Mouse (Mus musculus): ENCODE results near the gene 1700019N19Rik. TPM values are rescaled to one million over a fixed set of nuclear protein-coding genes. Genes with fewer than 3 reads are reported as not detected.

Gene 1700019N19Rik
- polyA plus RNA-seq, 1 experiment from 2014 or later: not detected

DNA sequence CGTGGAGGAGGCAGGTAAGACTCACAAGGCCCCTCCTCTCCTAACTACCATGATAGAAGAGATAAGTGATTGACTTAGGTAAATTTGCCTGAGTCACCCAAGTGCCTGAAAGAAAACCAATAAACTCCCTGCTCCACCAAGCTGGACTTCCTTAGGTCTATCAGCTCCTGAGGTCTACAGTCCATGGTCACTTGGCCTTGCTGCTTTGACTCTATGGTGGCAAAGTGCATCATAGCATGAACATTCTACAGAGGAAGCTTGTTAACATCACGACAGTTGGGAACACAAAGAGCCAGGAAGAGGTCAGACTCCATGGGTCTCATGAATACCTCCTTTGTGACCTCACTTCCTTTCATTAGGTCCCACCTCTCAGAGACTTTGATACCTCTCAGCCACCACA lies 42.8 kb downstream of the 1700019N19Rik start:
- Histone ChIP-seq H3K27ac (ENCODE audit: low read depth, low read length) (no peak overlapping the region), H3K4me1 (ENCODE audit: control insufficient read depth, insufficient read depth, low read length) (no peaks in the 10 kb centered on the region), H3K9me3 (replicated peaks; ENCODE audit: control insufficient read depth, low read length) (no peaks in the 10 kb centered on the region), H3K36me3 (ENCODE audit: control insufficient read depth, insufficient read depth, low read length) (no peaks in the 10 kb centered on the region), H3K27me3 (ENCODE audit: control insufficient read depth, insufficient read depth, low read length) (no peaks in the 10 kb centered on the region), H3K9ac (ENCODE audit: low read depth, low read length) (no peak overlapping the region), H3K4me2 (no peak overlapping the region), H3K4me3 (ENCODE audit: low read depth, low read length) (no peak overlapping the region)
- ATAC-seq (replicated peaks; ENCODE audit: insufficient number of reproducible peaks, low FRiP score, low TSS enrichment): no peak
- WGBS (ENCODE audit: insufficient replicate concordance): 62% methylated on average over 2 of the region's 2 CpGs

DNA sequence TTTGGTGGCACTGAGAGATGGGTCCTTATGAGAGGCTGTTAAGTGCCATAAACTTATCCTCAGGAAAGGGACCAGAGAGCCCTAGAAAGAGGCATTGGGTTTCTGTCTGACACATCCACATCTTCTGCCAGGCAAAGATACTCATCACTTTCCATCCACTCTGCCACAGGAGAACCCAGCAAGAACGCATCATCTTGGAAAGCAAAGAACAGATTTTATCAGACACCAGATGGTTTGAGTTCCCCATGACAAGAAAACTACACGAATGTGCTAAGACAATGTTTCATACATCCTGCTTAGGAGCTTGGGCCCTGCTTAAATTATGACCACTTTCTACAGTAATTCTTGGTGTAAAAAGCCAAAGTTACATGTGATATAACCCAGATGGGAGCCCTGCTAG lies 43.4 kb downstream of the 1700019N19Rik start:
- no peaks in the 10 kb centered on the region for H3K4me1 ChIP-seq (ENCODE audit: control insufficient read depth, insufficient read depth, low read length)
- H3K9me3 ChIP-seq (replicated peaks; ENCODE audit: control insufficient read depth, low read length): no peaks in the 10 kb centered on the region
- no peak for ATAC-seq (replicated peaks; ENCODE audit: insufficient number of reproducible peaks, low FRiP score, low TSS enrichment)
- H3K9ac ChIP-seq (ENCODE audit: low read depth, low read length): no peak overlapping the region
- H3K36me3 ChIP-seq (ENCODE audit: control insufficient read depth, insufficient read depth, low read length): no peaks in the 10 kb centered on the region
- no peak overlapping the region for H3K4me3 ChIP-seq (ENCODE audit: low read depth, low read length)
- 66% methylated on average over 2 of the region's 2 CpGs for WGBS (ENCODE audit: insufficient replicate concordance)
- no peak overlapping the region for H3K4me2 ChIP-seq
- no peaks in the 10 kb centered on the region for H3K27me3 ChIP-seq (ENCODE audit: control insufficient read depth, insufficient read depth, low read length)
- H3K27ac ChIP-seq (ENCODE audit: low read depth, low read length): no peak overlapping the region

DNA sequence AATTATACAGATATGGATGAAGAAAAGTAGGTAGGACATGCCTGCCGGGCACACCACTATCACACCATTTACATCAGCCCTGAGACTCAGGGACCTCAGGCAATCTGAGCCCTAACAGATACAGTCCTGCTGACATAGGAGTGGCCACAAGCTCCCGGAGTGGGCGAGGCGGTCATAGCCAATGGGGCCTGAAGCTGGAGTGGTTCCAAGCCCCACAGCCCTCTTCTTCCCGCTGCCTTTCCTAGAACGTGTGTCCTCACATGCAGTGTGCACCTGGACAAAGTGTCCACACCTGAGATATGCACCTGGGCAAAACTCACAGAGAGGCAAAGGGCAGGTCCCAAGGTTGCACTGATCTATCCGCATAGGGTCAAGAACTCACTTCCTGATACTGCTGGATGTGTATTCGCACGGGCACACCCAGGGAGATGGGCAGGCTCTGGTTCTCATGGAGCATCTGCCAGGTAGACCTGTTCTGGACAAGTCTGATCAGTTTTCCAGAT lies 46.7 kb downstream of the 1700019N19Rik start:
- no peak overlapping the region for H3K27ac ChIP-seq (ENCODE audit: low read depth, low read length)
- no peaks in the 10 kb centered on the region for H3K4me1 ChIP-seq (ENCODE audit: control insufficient read depth, insufficient read depth, low read length)
- no peak for ATAC-seq (replicated peaks; ENCODE audit: insufficient number of reproducible peaks, low FRiP score, low TSS enrichment)
- H3K27me3 ChIP-seq (ENCODE audit: control insufficient read depth, insufficient read depth, low read length): no peaks in the 10 kb centered on the region
- no peak overlapping the region for H3K9ac ChIP-seq (ENCODE audit: low read depth, low read length)
- no peaks in the 10 kb centered on the region for H3K36me3 ChIP-seq (ENCODE audit: control insufficient read depth, insufficient read depth, low read length)
- H3K4me2 ChIP-seq: no peak overlapping the region
- no peaks in the 10 kb centered on the region for H3K9me3 ChIP-seq (replicated peaks; ENCODE audit: control insufficient read depth, low read length)
- H3K4me3 ChIP-seq (ENCODE audit: low read depth, low read length): no peak overlapping the region
- 81% methylated on average over 9 of the region's 9 CpGs for WGBS (ENCODE audit: insufficient replicate concordance)

DNA sequence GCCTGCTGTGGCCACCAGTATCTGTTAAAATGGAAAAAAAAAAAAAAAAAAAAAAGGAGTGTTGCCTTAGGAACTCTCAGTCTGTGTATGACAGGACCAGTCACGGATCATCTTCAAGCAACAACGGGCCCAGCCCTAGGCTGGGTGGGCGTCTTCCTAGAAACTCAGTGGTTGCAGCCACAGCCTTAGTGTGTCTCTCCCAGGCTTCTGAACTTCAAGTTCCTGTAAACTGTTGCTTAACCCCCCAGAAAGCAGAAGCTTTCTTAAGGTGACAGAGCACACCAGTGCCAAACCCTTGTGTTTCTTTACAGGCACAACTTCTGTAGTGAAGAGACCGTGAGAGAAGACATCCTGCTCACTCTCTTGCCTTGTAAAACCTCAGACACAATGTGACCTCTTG lies 50.5 kb downstream of the 1700019N19Rik start:
- H3K4me1 ChIP-seq (ENCODE audit: control insufficient read depth, insufficient read depth, low read length): no peaks in the 10 kb centered on the region
- H3K27ac ChIP-seq (ENCODE audit: low read depth, low read length): no peak overlapping the region
- no peak for ATAC-seq (replicated peaks; ENCODE audit: insufficient number of reproducible peaks, low FRiP score, low TSS enrichment)
- no peaks in the 10 kb centered on the region for H3K36me3 ChIP-seq (ENCODE audit: control insufficient read depth, insufficient read depth, low read length)
- H3K4me2 ChIP-seq: no peak overlapping the region
- H3K9me3 ChIP-seq (replicated peaks; ENCODE audit: control insufficient read depth, low read length): no peaks in the 10 kb centered on the region
- no peak overlapping the region for H3K4me3 ChIP-seq (ENCODE audit: low read depth, low read length)
- WGBS (ENCODE audit: insufficient replicate concordance): 74% methylated on average over 4 of the region's 4 CpGs
- no peak overlapping the region for H3K9ac ChIP-seq (ENCODE audit: low read depth, low read length)
- H3K27me3 ChIP-seq (ENCODE audit: control insufficient read depth, insufficient read depth, low read length): no peaks in the 10 kb centered on the region

DNA sequence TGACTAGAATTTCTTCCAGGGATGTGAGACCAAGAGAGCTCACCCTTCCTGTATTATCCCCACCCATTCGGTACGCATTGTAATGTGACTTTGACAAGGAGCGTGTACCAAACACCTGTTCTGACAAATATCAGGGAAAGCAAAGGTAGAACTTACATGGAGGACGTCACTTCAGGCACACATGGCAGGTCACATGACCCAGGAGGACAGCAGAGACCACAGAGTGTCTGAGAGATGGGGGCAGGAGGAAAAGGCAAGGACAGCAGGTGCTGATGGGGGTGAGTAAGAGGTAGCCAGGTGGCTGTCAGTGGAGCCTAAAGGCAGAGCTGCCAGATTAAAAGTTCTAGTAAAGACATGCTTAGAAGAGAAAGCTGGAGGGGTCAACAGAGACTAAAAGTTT lies 51.5 kb downstream of the 1700019N19Rik start:
- no peak overlapping the region for H3K4me2 ChIP-seq
- H3K9ac ChIP-seq (ENCODE audit: low read depth, low read length): no peak overlapping the region
- H3K36me3 ChIP-seq (ENCODE audit: control insufficient read depth, insufficient read depth, low read length): no peaks in the 10 kb centered on the region
- H3K4me3 ChIP-seq (ENCODE audit: low read depth, low read length): no peak overlapping the region
- ATAC-seq (replicated peaks; ENCODE audit: insufficient number of reproducible peaks, low FRiP score, low TSS enrichment): no peak
- no peaks in the 10 kb centered on the region for H3K9me3 ChIP-seq (replicated peaks; ENCODE audit: control insufficient read depth, low read length)
- H3K27me3 ChIP-seq (ENCODE audit: control insufficient read depth, insufficient read depth, low read length): no peaks in the 10 kb centered on the region
- 79% methylated on average over 4 of the region's 4 CpGs for WGBS (ENCODE audit: insufficient replicate concordance)
- H3K4me1 ChIP-seq (ENCODE audit: control insufficient read depth, insufficient read depth, low read length): no peaks in the 10 kb centered on the region
- no peak overlapping the region for H3K27ac ChIP-seq (ENCODE audit: low read depth, low read length)

DNA sequence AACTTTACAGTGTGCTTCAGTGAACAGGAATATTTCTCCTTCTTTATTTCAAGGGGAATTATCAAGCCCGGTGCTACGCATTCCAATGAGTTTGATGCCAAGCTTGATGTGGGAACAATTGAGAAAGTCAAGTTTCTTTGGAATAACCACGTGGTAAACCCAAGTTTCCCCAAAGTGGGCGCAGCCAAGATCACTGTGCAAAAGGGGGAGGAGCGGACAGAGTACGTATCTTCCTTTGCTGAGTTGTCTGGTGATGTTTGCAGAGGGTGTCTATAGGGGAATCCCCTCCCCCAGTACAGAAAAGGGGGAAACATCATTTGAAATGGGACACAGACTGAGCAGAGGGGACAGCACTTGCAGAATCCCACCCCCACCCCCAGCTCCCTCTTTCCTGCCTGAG lies 53.2 kb downstream of the 1700019N19Rik start:
- Histone ChIP-seq H3K4me3 (ENCODE audit: low read depth, low read length) (no peak overlapping the region), H3K27ac (ENCODE audit: low read depth, low read length) (no peak overlapping the region), H3K9ac (ENCODE audit: low read depth, low read length) (no peak overlapping the region), H3K27me3 (ENCODE audit: control insufficient read depth, insufficient read depth, low read length) (no peaks in the 10 kb centered on the region; the same call in 1 of the 2 replicates), H3K36me3 (ENCODE audit: control insufficient read depth, insufficient read depth, low read length) (no peaks in the 10 kb centered on the region), H3K9me3 (replicated peaks; ENCODE audit: control insufficient read depth, low read length) (no peaks in the 10 kb centered on the region), H3K4me1 (ENCODE audit: control insufficient read depth, insufficient read depth, low read length) (no peaks in the 10 kb centered on the region), H3K4me2 (no peak overlapping the region)
- WGBS (ENCODE audit: insufficient replicate concordance): 71% methylated on average over 6 of the region's 6 CpGs
- no peak for ATAC-seq (replicated peaks; ENCODE audit: insufficient number of reproducible peaks, low FRiP score, low TSS enrichment)

DNA sequence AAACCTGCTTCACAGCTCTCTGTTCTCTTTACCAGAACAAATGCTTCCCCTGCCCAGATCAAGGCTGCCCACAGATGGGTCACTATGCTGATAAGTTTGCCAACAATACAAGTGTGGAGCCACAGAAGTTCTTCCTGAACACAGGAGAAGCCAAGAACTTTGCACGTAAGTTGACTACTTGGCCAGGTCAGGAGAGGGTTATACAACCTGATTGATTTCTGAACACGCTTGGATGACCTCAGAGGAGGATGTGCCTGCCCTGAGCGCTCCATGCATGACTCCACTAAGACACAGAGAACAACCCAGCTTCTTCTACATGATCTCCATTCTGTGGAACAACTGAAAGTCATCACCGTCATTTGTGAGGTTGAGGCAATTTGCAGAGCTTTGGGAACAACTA lies 56.1 kb downstream of the 1700019N19Rik start:
- Histone ChIP-seq H3K9me3 (replicated peaks; ENCODE audit: control insufficient read depth, low read length) (no peaks in the 10 kb centered on the region), H3K4me2 (no peak overlapping the region), H3K27ac (ENCODE audit: low read depth, low read length) (no peak overlapping the region), H3K27me3 (ENCODE audit: control insufficient read depth, insufficient read depth, low read length) (no peaks in the 10 kb centered on the region; the same call in 1 of the 2 replicates), H3K4me3 (ENCODE audit: low read depth, low read length) (no peak overlapping the region), H3K4me1 (ENCODE audit: control insufficient read depth, insufficient read depth, low read length) (no peaks in the 10 kb centered on the region), H3K36me3 (ENCODE audit: control insufficient read depth, insufficient read depth, low read length) (no peaks in the 10 kb centered on the region), H3K9ac (ENCODE audit: low read depth, low read length) (no peak overlapping the region)
- no peak for ATAC-seq (replicated peaks; ENCODE audit: insufficient number of reproducible peaks, low FRiP score, low TSS enrichment)
- WGBS (ENCODE audit: insufficient replicate concordance): 87% methylated on average over 4 of the region's 4 CpGs

Other genes with a start within 250 kb of the 1700019N19Rik start
- not detected in 2 replicates for gene Pnlip, start 142.0 kb downstream of the 1700019N19Rik start, polyA plus RNA-seq (2014; fragmentation: Nextera tagmentation; extraction: Ambion mirVana)
- 0.37 TPM in 1 of 2 replicates, not detected in the other for gene Pnliprp1, start 65.6 kb downstream of the 1700019N19Rik start, polyA plus RNA-seq (2014; fragmentation: Nextera tagmentation; extraction: Ambion mirVana)
- gene Pnliprp2, start 34.7 kb downstream of the 1700019N19Rik start, polyA plus RNA-seq (2014; fragmentation: Nextera tagmentation; extraction: Ambion mirVana): 0.26 TPM in 1 of 2 replicates, not detected in the other
- gene Eno4, start 149.0 kb upstream of the 1700019N19Rik start, polyA plus RNA-seq (2014; fragmentation: Nextera tagmentation; extraction: Ambion mirVana): 0.35 and 0.42 TPM in 2 replicates
- 4.0 and 4.6 TPM in 2 replicates for gene Hspa12a, start 149.2 kb upstream of the 1700019N19Rik start, polyA plus RNA-seq (2014; fragmentation: Nextera tagmentation; extraction: Ambion mirVana)